Mouse (Mus musculus) lung, embryonic 15.5 days (tissue): ENCODE data around the gene Bex3. TPM values are rescaled to one million over a fixed set of nuclear protein-coding genes. Genes with fewer than 3 reads are reported as not detected.
"Not testable (repeated sequence)": the region's sequence is repeated elsewhere in the genome, so short reads cannot be mapped to it uniquely, and the experiment has no call there.

Source experiments
- ATAC-seq: fragments of 200-750 bp; cut with Nextera tagmentation; 2 replicates; pipeline ENCODE4 v1.8.0; 2017; ENCODE audit warnings: moderate number of reproducible peaks, borderline replicate concordance; ENCODE audit not compliant: low FRiP score, low TSS enrichment; ENCODE audit errors: extremely low read depth
- H3K27ac ChIP-seq: fragments of 300-500 bp; sonication (generic); 2 replicates; pipeline ENCODE4 v1.5.1; 2015; ENCODE audit warnings: moderate library complexity, mild to moderate bottlenecking, inconsistent platforms
- H3K27me3 ChIP-seq: fragments of 300-500 bp; sonication (generic); 2 replicates; pipeline ENCODE4 v1.6.1; 2015; ENCODE audit warnings: inconsistent platforms
- H3K36me3 ChIP-seq: fragments of 300-500 bp; sonication (generic); 2 replicates; pipeline ENCODE4 v1.6.1; 2015; ENCODE audit warnings: inconsistent platforms
- H3K4me1 ChIP-seq: fragments of 300-500 bp; sonication (generic); 2 replicates; pipeline ENCODE4 v1.6.1; 2015; ENCODE audit warnings: inconsistent platforms
- H3K4me2 ChIP-seq: fragments of 300-500 bp; sonication (generic); 2 replicates; pipeline ENCODE4 v1.6.1; 2015; ENCODE audit warnings: inconsistent platforms, mild to moderate bottlenecking, moderate library complexity
- H3K4me3 ChIP-seq: fragments of 300-500 bp; sonication (generic); 2 replicates; pipeline ENCODE4 v1.5.1; 2015; ENCODE audit warnings: mild to moderate bottlenecking, inconsistent platforms
- H3K9ac ChIP-seq: fragments of 300-500 bp; sonication (generic); 2 replicates; pipeline ENCODE4 v1.6.1; 2015; ENCODE audit warnings: inconsistent platforms
- H3K9me3 ChIP-seq: fragments of 300-500 bp; sonication (generic); 2 replicates; pipeline ENCODE4 v1.6.1; 2016; ENCODE audit warnings: inconsistent platforms
- WGBS: fragments of 180-500 bp; shearing (Covaris S2); methylation state at CpG from one replicate; pipeline ENCODE4 v1.1.7; 2015; 5-methylcytosine and 5-hydroxymethylcytosine counted together
- polyA plus RNA-seq: library from polyadenylated mRNA; unstranded; fragments of >200 nt; fragmentation: Nextera tagmentation; extraction: Ambion mirVana; gene quantifications from 2 replicates; pipeline ENCODE4 v1.2.1, GENCODE M21; 2015

The Bex3 gene
- polyA plus RNA-seq, result 432 and 477 TPM in 2 replicates

- H3K27ac ChIP-seq, H3K4me1 ChIP-seq, H3K36me3 ChIP-seq, H3K9me3 ChIP-seq, H3K27me3 ChIP-seq: not testable (repeated sequence)
- Histone ChIP-seq H3K9ac (peak within 1 kb of the TSS; percentile 42), H3K4me3 (peak within 1 kb of the TSS; percentile 47), H3K4me2 (peak within 1 kb of the TSS; percentile 47)
- 57% methylated on average over 5 of the region's 30 CpGs for WGBS
- ATAC-seq, result peak; percentile 96
These were observed at the start of gene Bex3 for GRCm38 (mm10) chrX:136269743-136270392. Gene Bex3, plus strand, starts transcription at chrX:136270253.

- no peak for ATAC-seq
- 71% methylated on average over 6 of the region's 6 CpGs for WGBS
- no peaks in the 10 kb centered on the region for H3K36me3 ChIP-seq
- H3K9me3 ChIP-seq, result no peaks in the 10 kb centered on the region
- H3K27me3 ChIP-seq, result no peaks in the 10 kb centered on the region
- H3K4me3 ChIP-seq, result no peak overlapping the region
- no peak overlapping the region for H3K4me2 ChIP-seq
- no peaks in the 10 kb centered on the region for H3K4me1 ChIP-seq
- H3K27ac ChIP-seq, result no peak overlapping the region
- H3K9ac ChIP-seq, result no peak overlapping the region
These were observed 46.3 kb upstream of the Bex3 start for GRCm38 (mm10) chrX:136223714-136224113.

- WGBS, result 44% methylated on average over 5 of the region's 5 CpGs
- Histone ChIP-seq H3K9me3 (no peaks in the 10 kb centered on the region), H3K36me3 (no peaks in the 10 kb centered on the region), H3K4me2 (no peak overlapping the region; the same call in 1 of the 2 replicates), H3K4me1 (no peaks in the 10 kb centered on the region), H3K27ac (no peak overlapping the region), H3K9ac (no peak overlapping the region), H3K27me3 (no peaks in the 10 kb centered on the region), H3K4me3 (no peak overlapping the region)
- no peak for ATAC-seq
These were observed 42.3 kb upstream of the Bex3 start for GRCm38 (mm10) chrX:136227768-136228167.

GRCm38 (mm10) chrX:136238118-136238517 lies 31.9 kb upstream of the Bex3 start:
- no peaks in the 10 kb centered on the region for H3K9me3 ChIP-seq
- ATAC-seq, result no peak
- no peak overlapping the region for H3K9ac ChIP-seq
- WGBS, result 41% methylated on average over 3 of the region's 3 CpGs
- H3K4me2 ChIP-seq, result no peak overlapping the region
- no peaks in the 10 kb centered on the region for H3K36me3 ChIP-seq
- H3K27ac ChIP-seq, result no peak overlapping the region
- no peak overlapping the region for H3K4me3 ChIP-seq
- H3K4me1 ChIP-seq, result no peaks in the 10 kb centered on the region
- H3K27me3 ChIP-seq, result no peaks in the 10 kb centered on the region

- 76% methylated on average over 2 of the region's 2 CpGs for WGBS
- Histone ChIP-seq H3K9ac (no peak overlapping the region), H3K4me2 (no peak overlapping the region), H3K9me3 (no peaks in the 10 kb centered on the region), H3K4me1 (no peaks in the 10 kb centered on the region), H3K4me3 (no peak overlapping the region), H3K36me3 (peaks cover 6% of the 10 kb centered on the region; the same call in 1 of the 2 replicates), H3K27me3 (no peaks in the 10 kb centered on the region), H3K27ac (no peak overlapping the region)
- no peak for ATAC-seq
These were observed 26.9 kb upstream of the Bex3 start for GRCm38 (mm10) chrX:136243181-136243580.

GRCm38 (mm10) chrX:136244574-136245229 lies 25.4 kb upstream of the Bex3 start, which contains the start of gene Tceal9:
Gene Tceal9, plus strand, starts transcription at chrX:136245079.
- peak; percentile 93 for ATAC-seq
- H3K36me3 ChIP-seq, result peaks cover 6% of the 10 kb centered on the region; the same call in 1 of the 2 replicates
- H3K4me3 ChIP-seq, result peak within 1 kb of the TSS; percentile 54
- 24% methylated on average over 20 of the region's 20 CpGs for WGBS
- no peaks in the 10 kb centered on the region for H3K9me3 ChIP-seq
- peak within 1 kb of the TSS; percentile 54 for H3K9ac ChIP-seq
- no peaks in the 10 kb centered on the region for H3K27me3 ChIP-seq
- H3K4me2 ChIP-seq, result peak within 1 kb of the TSS; percentile 49
- peak within 1 kb of the TSS; percentile 84 for H3K27ac ChIP-seq
- H3K4me1 ChIP-seq, result peaks cover 4% of the 10 kb centered on the region; the same call in 1 of the 2 replicates

- H3K27me3 ChIP-seq, result no peaks in the 10 kb centered on the region
- no peaks in the 10 kb centered on the region for H3K9me3 ChIP-seq
- peak overlapping the region; percentile 54 for H3K4me3 ChIP-seq
- peak overlapping the region; percentile 54 for H3K9ac ChIP-seq
- peaks cover 4% of the 10 kb centered on the region; the same call in 1 of the 2 replicates for H3K4me1 ChIP-seq
- peak overlapping the region; percentile 49 for H3K4me2 ChIP-seq
- H3K36me3 ChIP-seq, result peaks cover 6% of the 10 kb centered on the region; the same call in 1 of the 2 replicates
- WGBS, result 16% methylated on average over 14 of the region's 15 CpGs
- H3K27ac ChIP-seq, result peak overlapping the region; percentile 84
- peak; percentile 80 for ATAC-seq
These were observed 24.5 kb upstream of the Bex3 start for GRCm38 (mm10) chrX:136245521-136246071.

- Histone ChIP-seq H3K9me3 (no peaks in the 10 kb centered on the region), H3K9ac (no peak overlapping the region), H3K36me3 (peaks cover 6% of the 10 kb centered on the region; the same call in 1 of the 2 replicates), H3K4me2 (no peak overlapping the region), H3K4me1 (peaks cover 4% of the 10 kb centered on the region; the same call in 1 of the 2 replicates), H3K27me3 (no peaks in the 10 kb centered on the region), H3K4me3 (no peak overlapping the region), H3K27ac (0 out of 2 replicates have a peak overlapping the region, but pooled peaks have one; percentile 8)
- 28% methylated on average over 6 of the region's 6 CpGs for WGBS
- no peak for ATAC-seq
These were observed 21.2 kb upstream of the Bex3 start for GRCm38 (mm10) chrX:136248811-136249210.

GRCm38 (mm10) chrX:136249671-136250070 lies 20.4 kb upstream of the Bex3 start:
- H3K36me3 ChIP-seq, result peaks cover 6% of the 10 kb centered on the region; the same call in 1 of the 2 replicates
- H3K9me3 ChIP-seq, result no peaks in the 10 kb centered on the region
- H3K9ac ChIP-seq, result no peak overlapping the region
- no peak overlapping the region for H3K4me2 ChIP-seq
- H3K27me3 ChIP-seq, result no peaks in the 10 kb centered on the region
- peak overlapping the region; percentile 53; the same call in 1 of the 2 replicates for H3K27ac ChIP-seq
- WGBS, result 34% methylated on average over 7 of the region's 7 CpGs
- H3K4me1 ChIP-seq, result peaks cover 4% of the 10 kb centered on the region; the same call in 1 of the 2 replicates
- H3K4me3 ChIP-seq, result no peak overlapping the region
- ATAC-seq, result no peak

GRCm38 (mm10) chrX:136252023-136252729 lies 17.9 kb upstream of the Bex3 start:
- WGBS, result 38% methylated on average over 6 of the region's 6 CpGs
- ATAC-seq, result no peak
- no peak overlapping the region for H3K27ac ChIP-seq
- no peak overlapping the region for H3K9ac ChIP-seq
- no peaks in the 10 kb centered on the region for H3K27me3 ChIP-seq
- H3K9me3 ChIP-seq, result no peaks in the 10 kb centered on the region
- H3K4me3 ChIP-seq, result no peak overlapping the region
- H3K36me3 ChIP-seq, result peaks cover 6% of the 10 kb centered on the region; the same call in 1 of the 2 replicates
- peaks cover 4% of the 10 kb centered on the region; the same call in 1 of the 2 replicates for H3K4me1 ChIP-seq
- no peak overlapping the region for H3K4me2 ChIP-seq

GRCm38 (mm10) chrX:136267720-136268119 lies 2.3 kb upstream of the Bex3 start:
- Histone ChIP-seq H3K4me2 (no peak overlapping the region), H3K9ac (no peak overlapping the region), H3K9me3 (no peaks in the 10 kb centered on the region), H3K4me1 (no peaks in the 10 kb centered on the region), H3K27me3 (no peaks in the 10 kb centered on the region; the same call in 1 of the 2 replicates), H3K27ac (no peak overlapping the region), H3K4me3 (no peak overlapping the region), H3K36me3 (no peaks in the 10 kb centered on the region)
- ATAC-seq, result no peak
- WGBS, result 56% methylated on average over 5 of the region's 5 CpGs
